Mouse (Mus musculus) WW6 (cell line): ENCODE measurements around the gene Skp1a.

Experiments used
- DNase-seq: peaks from one replicate; pipeline ENCODE4 v3.0.0-alpha.2; 2013; ENCODE audit warnings: low read depth, low spot score

Gene Skp1a

GRCm38 (mm10) chr11:52253674-52254375 lies 22.0 kb downstream of the Skp1a start:
- DNase-seq = peak; percentile 40

GRCm38 (mm10) chr11:52255077-52255476 lies 23.3 kb downstream of the Skp1a start:
- no peak for DNase-seq

GRCm38 (mm10) chr11:52257376-52257775 lies 25.6 kb downstream of the Skp1a start:
- DNase-seq = no peak

GRCm38 (mm10) chr11:52258711-52259110 lies 26.9 kb downstream of the Skp1a start:
- DNase-seq = no peak

GRCm38 (mm10) chr11:52260878-52261277 lies 29.1 kb downstream of the Skp1a start:
- DNase-seq = no peak

- no peak for DNase-seq
Measured at GRCm38 (mm10) chr11:52261937-52262336, 30.1 kb downstream of the Skp1a start.

- DNase-seq = no peak
Measured at GRCm38 (mm10) chr11:52262338-52262737, 30.5 kb downstream of the Skp1a start.

- no peak for DNase-seq
Measured at GRCm38 (mm10) chr11:52264871-52265270, 33.1 kb downstream of the Skp1a start.

- no peak for DNase-seq
Measured at GRCm38 (mm10) chr11:52265616-52266307, 34.0 kb downstream of the Skp1a start.

- no peak for DNase-seq
Measured at GRCm38 (mm10) chr11:52267271-52267670, 35.5 kb downstream of the Skp1a start.

GRCm38 (mm10) chr11:52268104-52268835 lies 36.5 kb downstream of the Skp1a start:
- no peak for DNase-seq

- DNase-seq = no peak
Measured at GRCm38 (mm10) chr11:52269841-52270240, 38.0 kb downstream of the Skp1a start.

GRCm38 (mm10) chr11:52271765-52272495 lies 40.1 kb downstream of the Skp1a start:
- no peak for DNase-seq

- DNase-seq = no peak
Measured at GRCm38 (mm10) chr11:52272619-52273018, 40.8 kb downstream of the Skp1a start.

- DNase-seq = no peak
Measured at GRCm38 (mm10) chr11:52273183-52273941, 41.6 kb downstream of the Skp1a start.

GRCm38 (mm10) chr11:52273942-52274330 lies 42.1 kb downstream of the Skp1a start:
- no peak for DNase-seq

GRCm38 (mm10) chr11:52274456-52275112 lies 42.8 kb downstream of the Skp1a start:
- no peak for DNase-seq

GRCm38 (mm10) chr11:52275366-52275765 lies 43.6 kb downstream of the Skp1a start:
- DNase-seq = no peak

- DNase-seq = no peak
Measured at GRCm38 (mm10) chr11:52275774-52276555, 44.2 kb downstream of the Skp1a start.

GRCm38 (mm10) chr11:52276961-52277391 lies 45.2 kb downstream of the Skp1a start:
- no peak for DNase-seq
